Mouse (Mus musculus) stomach, postnatal 0 days (tissue): ENCODE data around the gene Oxct1.

Experiments used
- CTCF ChIP-seq: IDR thresholded peaks from 2 replicates; pipeline ENCODE4 v1.5.1; 2016; ENCODE audit warnings: antibody characterized with exemption, low read depth, mild to moderate bottlenecking, moderate library complexity
- EP300 ChIP-seq: optimal IDR thresholded peaks from 2 replicates; pipeline ENCODE3; 2016; ENCODE audit warnings: antibody characterized with exemption

- TF ChIP-seq EP300 (no peak), CTCF (no peak)
Observed at GRCm38 (mm10) chr15:4167946-4168345, 141.8 kb downstream of the Oxct1 start.
